Mouse (Mus musculus) liver, postnatal 0 days (tissue): ENCODE measurements at regions not wholly inside any gene's neighbourhood (a gene's known extent, or its start where the extent isn't known, plus 50 kb on each side); places are given as distances from the start of the nearest gene placed in this dataset.

Source experiments
- CTCF ChIP-seq: sonication (generic); IDR thresholded peaks from 2 replicates; pipeline ENCODE4 v1.5.1; 2016; ENCODE audit warnings: antibody characterized with exemption, low read depth
- EP300 ChIP-seq: IDR thresholded peaks from 2 replicates; pipeline ENCODE4 v1.6.1; 2016; ENCODE audit warnings: antibody characterized with exemption, low read depth, mild to moderate bottlenecking

- TF ChIP-seq EP300, result no peak
- no peak for TF ChIP-seq CTCF
Observed at GRCm38 (mm10) chr14:74511521-74511920, 129.1 kb upstream of the Htr2a start.
